Mouse (Mus musculus) lung, embryonic 14.5 days (tissue): Measurements from ENCODE around the gene Clmp. TPM values are rescaled to one million over a fixed set of nuclear protein-coding genes. Genes with fewer than 3 reads are reported as not detected.
A peak's percentile ranks its signal among the peaks of the same experiment; 100 is the strongest.
"Not testable (repeated sequence)": the region's sequence is repeated elsewhere in the genome, so short reads cannot be mapped to it uniquely, and the experiment has no call there.

Experiments
- ATAC-seq: fragments of 200-750 bp; cut with Nextera tagmentation; 2 replicates; pipeline ENCODE4 v1.8.0; 2017; ENCODE audit warnings: mild to moderate bottlenecking, moderate TSS enrichment, moderate library complexity; ENCODE audit not compliant: insufficient read depth
- DNase-seq: peaks from one replicate; pipeline ENCODE4 v3.0.0-alpha.2; 2015
- H3K27ac ChIP-seq: fragments of 300-500 bp; sonication (generic); 2 replicates; pipeline ENCODE4 v1.5.1; 2014; ENCODE audit warnings: low read depth, mild to moderate bottlenecking, moderate library complexity
- H3K27me3 ChIP-seq: fragments of 300-500 bp; sonication (generic); 2 replicates; pipeline ENCODE4 v1.6.1; 2014; ENCODE audit warnings: low read length, control low read depth; ENCODE audit not compliant: insufficient read depth
- H3K36me3 ChIP-seq: fragments of 300-500 bp; sonication (generic); 2 replicates; pipeline ENCODE4 v1.6.1; 2014; ENCODE audit warnings: control low read depth; ENCODE audit not compliant: insufficient read depth
- H3K4me1 ChIP-seq: fragments of 300-500 bp; sonication (generic); 2 replicates; pipeline ENCODE4 v1.6.1; 2014; ENCODE audit warnings: antibody characterized with exemption, control low read depth; ENCODE audit not compliant: insufficient read depth
- H3K4me2 ChIP-seq: fragments of 300-500 bp; sonication (generic); 2 replicates; pipeline ENCODE4 v1.6.1; 2014; ENCODE audit warnings: mild to moderate bottlenecking
- H3K4me3 ChIP-seq: fragments of 300-500 bp; sonication (generic); 2 replicates; pipeline ENCODE4 v1.5.1; 2014; ENCODE audit warnings: low read depth, low read length
- H3K9ac ChIP-seq: fragments of 300-500 bp; sonication (generic); 2 replicates; pipeline ENCODE4 v1.6.1; 2014
- H3K9me3 ChIP-seq: fragments of 300-500 bp; sonication (generic); 2 replicates; pipeline ENCODE4 v1.6.1; 2016; ENCODE audit warnings: low read depth, low read length, control low read depth
- CTCF ChIP-seq: IDR thresholded peaks from 2 replicates; pipeline ENCODE4 v1.5.1; 2016; ENCODE audit warnings: antibody characterized with exemption, low read depth
- WGBS: fragments of 180-500 bp; shearing (Covaris S2); extraction: QIAGEN DNeasy Blood & Tissue Kit; methylation state at CpG from one replicate; pipeline ENCODE4 v1.1.7; 2014; 5-methylcytosine and 5-hydroxymethylcytosine counted together
- polyA plus RNA-seq: library from polyadenylated mRNA; unstranded; fragments of >200 nt; fragmentation: Nextera tagmentation; extraction: Ambion mirVana; gene quantifications from 2 replicates; pipeline ENCODE4 v1.2.1, GENCODE M21; 2014

Clmp gene
- polyA plus RNA-seq, 1 experiment from 2014 or later: 20.6 TPM

GRCm38 (mm10) chr9:40762354-40762753, 76.6 kb downstream of the Clmp start:
- H3K27ac ChIP-seq: no peak overlapping the region
- DNase-seq: no peak
- H3K9ac ChIP-seq: no peak overlapping the region
- peaks cover 14% of the 10 kb centered on the region; the same call in 1 of the 2 replicates for H3K36me3 ChIP-seq
- H3K9me3 ChIP-seq: no peaks in the 10 kb centered on the region
- ATAC-seq: no peak
- no peak overlapping the region for H3K4me3 ChIP-seq
- TF ChIP-seq CTCF: no peak
- WGBS: 83% methylated on average over 6 of the region's 6 CpGs
- H3K4me1 ChIP-seq: 0 out of 2 replicates have a peak, but pooled peaks cover under 1% of the 10 kb centered on the region
- H3K4me2 ChIP-seq: no peak overlapping the region
- H3K27me3 ChIP-seq: no peaks in the 10 kb centered on the region

GRCm38 (mm10) chr9:40764887-40765580, 79.3 kb downstream of the Clmp start:
- no peak for ATAC-seq
- 0 out of 2 replicates have a peak, but pooled peaks have one; percentile 8 for TF ChIP-seq CTCF
- H3K27me3 ChIP-seq: no peaks in the 10 kb centered on the region
- no peaks in the 10 kb centered on the region for H3K9me3 ChIP-seq
- H3K4me1 ChIP-seq: no peaks in the 10 kb centered on the region
- 75% methylated on average over 9 of the region's 9 CpGs for WGBS
- no peak for DNase-seq
- no peak overlapping the region for H3K27ac ChIP-seq
- H3K36me3 ChIP-seq: peaks cover 14% of the 10 kb centered on the region; the same call in 1 of the 2 replicates
- H3K9ac ChIP-seq: no peak overlapping the region
- H3K4me3 ChIP-seq: no peak overlapping the region
- no peak overlapping the region for H3K4me2 ChIP-seq

DNA sequence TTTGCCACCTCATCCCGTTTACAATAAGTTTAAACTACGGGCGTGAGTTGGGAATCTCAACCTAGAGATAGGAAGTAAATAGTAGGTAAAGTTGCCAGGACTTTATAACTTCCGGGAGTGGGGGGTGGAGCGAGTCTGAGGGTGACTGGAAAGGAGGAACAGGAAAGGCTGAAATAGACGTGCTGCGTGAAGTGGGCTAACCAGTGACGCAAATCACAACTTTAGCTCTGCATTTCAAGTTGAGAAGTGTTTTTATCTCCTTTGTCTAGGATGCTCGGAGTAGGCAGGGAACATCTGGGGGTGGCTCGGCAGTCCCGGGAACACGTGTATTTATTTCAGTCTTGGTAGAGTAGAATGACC, 79.8 kb downstream of the Clmp start:
- 0 out of 2 replicates have a peak overlapping the region, but pooled peaks have one; percentile 27 for H3K4me2 ChIP-seq
- peak; percentile 22 for DNase-seq
- no peak for ATAC-seq

GRCm38 (mm10) chr9:40766058-40766605, 80.4 kb downstream of the Clmp start:
- Histone ChIP-seq H3K36me3 (peaks cover 14% of the 10 kb centered on the region; the same call in 1 of the 2 replicates), H3K4me2 (no peak overlapping the region), H3K4me1 (no peaks in the 10 kb centered on the region), H3K4me3 (no peak overlapping the region), H3K9me3 (no peaks in the 10 kb centered on the region), H3K27ac (no peak overlapping the region), H3K9ac (no peak overlapping the region), H3K27me3 (no peaks in the 10 kb centered on the region)
- no peak for TF ChIP-seq CTCF
- no peak for DNase-seq
- ATAC-seq: no peak
- 55% methylated on average over 7 of the region's 7 CpGs for WGBS

More for the DNA sequence above, 79.8 kb downstream of the Clmp start:
- no peak for TF ChIP-seq CTCF
- WGBS: 38% methylated on average over 12 of the region's 12 CpGs
- H3K36me3 ChIP-seq: peaks cover 14% of the 10 kb centered on the region; the same call in 1 of the 2 replicates
- no peaks in the 10 kb centered on the region for H3K27me3 ChIP-seq
- H3K9ac ChIP-seq: no peak overlapping the region
- no peaks in the 10 kb centered on the region for H3K9me3 ChIP-seq
- no peaks in the 10 kb centered on the region for H3K4me1 ChIP-seq
- no peak overlapping the region for H3K27ac ChIP-seq
- H3K4me3 ChIP-seq: no peak overlapping the region

- WGBS: 82% methylated on average over 4 of the region's 4 CpGs
- ATAC-seq: no peak
- H3K27ac ChIP-seq: no peak overlapping the region
- no peak for TF ChIP-seq CTCF
- no peaks in the 10 kb centered on the region for H3K9me3 ChIP-seq
- H3K4me3 ChIP-seq: no peak overlapping the region
- H3K9ac ChIP-seq: no peak overlapping the region
- H3K4me1 ChIP-seq: no peaks in the 10 kb centered on the region
- H3K36me3 ChIP-seq: peaks cover 4% of the 10 kb centered on the region; the same call in 1 of the 2 replicates
- H3K4me2 ChIP-seq: no peak overlapping the region
- no peaks in the 10 kb centered on the region for H3K27me3 ChIP-seq
- DNase-seq: no peak
These were observed 82.2 kb downstream of the Clmp start for GRCm38 (mm10) chr9:40767946-40768345.

- Histone ChIP-seq H3K4me3 (no peak overlapping the region), H3K27ac (no peak overlapping the region), H3K27me3 (no peaks in the 10 kb centered on the region), H3K9ac (no peak overlapping the region), H3K36me3 (no peaks in the 10 kb centered on the region; the same call in 1 of the 2 replicates), H3K9me3 (no peaks in the 10 kb centered on the region), H3K4me1 (no peaks in the 10 kb centered on the region), H3K4me2 (no peak overlapping the region)
- DNase-seq: no peak
- ATAC-seq: no peak
- TF ChIP-seq CTCF: no peak
- WGBS: 68% methylated on average over 13 of the region's 13 CpGs
These were observed 86.5 kb downstream of the Clmp start for GRCm38 (mm10) chr9:40772246-40772645.

DNA sequence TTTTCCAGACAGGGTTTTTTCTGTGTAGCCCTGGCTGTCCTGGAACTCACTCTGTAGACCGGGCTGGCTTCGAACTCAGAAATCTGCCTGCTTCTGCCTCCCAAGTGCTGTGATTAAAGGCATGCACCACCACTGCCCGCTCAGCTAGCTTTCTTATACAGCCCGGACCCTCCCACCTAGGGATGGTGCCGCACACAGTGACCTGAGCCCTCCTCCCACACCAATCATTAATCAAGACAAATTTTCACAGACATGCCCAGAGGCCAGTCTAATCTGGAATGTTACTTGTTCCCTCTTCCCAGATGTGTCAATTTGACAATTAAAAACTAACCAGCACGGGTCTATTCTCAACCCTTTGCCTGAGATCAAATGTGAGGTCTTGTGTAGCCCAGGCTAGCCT, 87.4 kb downstream of the Clmp start:
- H3K9ac ChIP-seq, H3K4me1 ChIP-seq, H3K27ac ChIP-seq, DNase-seq, ATAC-seq, H3K36me3 ChIP-seq, H3K4me3 ChIP-seq, H3K4me2 ChIP-seq, H3K9me3 ChIP-seq, H3K27me3 ChIP-seq: not testable (repeated sequence)
- WGBS: 76% methylated on average over 6 of the region's 6 CpGs
